Mouse (Mus musculus): Measurements from ENCODE around the gene Cyp2j5. TPM values are rescaled to one million over a fixed set of nuclear protein-coding genes. Genes with fewer than 3 reads are reported as not detected.

The Cyp2j5 gene
- polyA plus RNA-seq, 1 experiment from 2014 or later, result not detected

Other genes with a start within 250 kb of the Cyp2j5 start
- gene Cyp2j8, start 156.8 kb downstream of the Cyp2j5 start, polyA plus RNA-seq (2014; fragmentation: Nextera tagmentation; extraction: Ambion mirVana), result not detected in 2 replicates
- gene Cyp2j6, start 110.5 kb downstream of the Cyp2j5 start, polyA plus RNA-seq (2014; fragmentation: Nextera tagmentation; extraction: Ambion mirVana), result 4.9 and 5.3 TPM in 2 replicates
- 0.95 and 1.2 TPM in 2 replicates for gene Cyp2j9, start 72.6 kb downstream of the Cyp2j5 start, polyA plus RNA-seq (2014; fragmentation: Nextera tagmentation; extraction: Ambion mirVana)
- gene Gm12695, start 121.0 kb upstream of the Cyp2j5 start, polyA plus RNA-seq (2014; fragmentation: Nextera tagmentation; extraction: Ambion mirVana), result not detected in 2 replicates

All from neural tube, embryonic 11.5 days (tissue).